Mouse (Mus musculus) gastrocnemius, postnatal 10 days (tissue): ENCODE measurements around the gene Srbd1. TPM values are rescaled to one million over a fixed set of nuclear protein-coding genes. Genes with fewer than 3 reads are reported as not detected.

Source experiments
- DNase-seq: peaks from one replicate; pipeline ENCODE4 v3.0.0; 2021; ENCODE audit warnings: mixed read lengths
- total RNA-seq, 2 experiments: library from RNA; stranded (reverse); gene quantifications; 2 replicates each; pipeline ENCODE4 v1.2.3; 2021

Gene Srbd1
- total RNA-seq, 2 experiments from 2014 or later = 9.4 to 11.0 TPM

DNA sequence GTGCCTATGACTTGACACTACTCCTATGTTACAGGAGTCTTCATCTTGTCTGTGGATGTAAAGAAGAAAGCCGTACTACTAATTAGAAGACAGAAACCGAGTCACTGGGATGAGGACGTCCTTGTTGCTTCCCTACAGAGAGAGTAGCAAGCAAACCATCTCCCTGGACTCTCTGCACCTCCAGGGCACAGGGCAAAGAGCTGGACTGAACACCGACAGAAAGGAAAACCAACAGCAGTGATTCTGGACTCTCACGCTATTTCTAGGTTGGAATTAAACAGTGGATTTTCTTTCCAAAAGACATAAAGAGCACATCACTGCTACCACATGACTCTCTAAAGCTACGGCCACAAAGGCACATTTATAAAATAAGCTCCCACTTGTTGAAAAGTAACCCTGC, 110.3 kb downstream of the Srbd1 start:
- DNase-seq = no peak

DNA sequence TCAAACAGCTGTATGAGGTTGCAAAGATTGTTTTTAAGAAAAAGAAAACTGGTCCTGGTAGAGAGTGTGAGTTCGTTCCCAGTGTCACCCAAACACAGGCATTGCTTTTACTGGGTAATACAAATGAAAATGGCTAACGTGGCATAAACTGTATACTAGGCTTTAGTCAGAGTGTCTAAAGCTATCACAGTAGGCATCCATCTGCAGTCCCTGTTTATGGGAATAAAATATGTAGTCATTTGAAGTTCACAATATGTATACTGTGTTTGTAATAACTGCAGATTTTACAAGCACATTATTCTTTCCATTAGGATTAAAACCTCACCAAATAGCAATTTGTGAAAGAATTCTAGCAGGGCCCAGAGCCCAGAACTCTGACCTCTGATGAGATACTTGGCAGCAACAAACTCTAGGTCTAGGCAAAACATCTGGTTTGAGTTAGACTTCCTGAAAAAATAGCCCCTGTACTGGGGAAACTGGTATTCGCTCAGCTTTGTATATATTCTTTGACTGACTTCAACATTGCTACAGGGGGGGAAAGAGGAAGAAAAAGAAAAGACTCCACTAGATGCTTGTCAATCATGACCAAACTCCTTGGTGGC, 112.8 kb downstream of the Srbd1 start:
- no peak for DNase-seq

GRCm38 (mm10) chr17:86030016-86030415, 115.0 kb downstream of the Srbd1 start:
- no peak for DNase-seq

DNA sequence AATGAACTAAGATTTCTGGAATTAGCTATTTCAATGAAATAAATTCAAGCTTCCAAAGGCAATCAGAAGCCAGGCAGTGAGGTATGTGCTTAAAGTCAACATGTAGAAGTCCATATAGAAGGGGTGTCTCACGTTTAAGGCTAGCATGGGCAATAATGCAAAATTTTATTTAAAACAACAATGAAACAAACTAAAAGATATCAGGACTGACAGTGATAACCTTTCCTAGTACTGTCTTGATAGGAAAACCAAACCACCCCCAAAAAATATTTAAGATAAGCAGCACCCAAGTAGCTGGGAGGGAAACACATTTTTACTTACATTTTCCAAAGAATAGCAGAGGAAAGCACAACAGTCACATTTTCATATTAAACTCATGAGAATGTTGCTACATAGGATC, 115.8 kb downstream of the Srbd1 start:
- no peak for DNase-seq

DNA sequence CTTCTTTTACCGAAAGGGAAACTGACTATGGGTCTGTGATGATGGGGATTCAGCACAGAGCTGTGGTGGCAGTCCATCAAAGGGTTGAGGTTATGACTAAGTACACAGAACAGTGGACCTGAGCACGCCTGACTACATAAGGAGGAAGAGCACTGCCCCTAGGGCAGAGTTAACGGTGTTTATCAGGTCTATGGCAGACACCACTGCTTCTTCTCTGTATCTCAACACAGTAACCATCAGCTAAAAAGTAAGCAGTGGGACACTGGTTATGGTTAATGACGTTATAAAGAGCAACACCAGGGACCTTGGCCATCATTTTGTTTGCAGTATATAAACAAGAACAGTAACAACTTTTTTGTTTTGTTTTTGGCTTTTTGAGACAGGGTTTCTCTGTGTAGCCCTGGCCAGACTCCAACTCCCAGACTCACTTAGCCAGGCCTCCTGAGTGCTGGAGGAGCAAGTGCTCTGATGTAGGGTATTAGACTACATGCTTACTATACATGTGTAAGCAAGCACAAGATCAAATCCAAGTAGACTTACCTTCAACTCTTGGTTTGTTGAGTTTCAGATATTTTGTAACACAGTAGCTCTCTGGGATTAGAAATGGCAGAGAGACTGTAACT, 117.3 kb downstream of the Srbd1 start:
- DNase-seq = no peak

DNA sequence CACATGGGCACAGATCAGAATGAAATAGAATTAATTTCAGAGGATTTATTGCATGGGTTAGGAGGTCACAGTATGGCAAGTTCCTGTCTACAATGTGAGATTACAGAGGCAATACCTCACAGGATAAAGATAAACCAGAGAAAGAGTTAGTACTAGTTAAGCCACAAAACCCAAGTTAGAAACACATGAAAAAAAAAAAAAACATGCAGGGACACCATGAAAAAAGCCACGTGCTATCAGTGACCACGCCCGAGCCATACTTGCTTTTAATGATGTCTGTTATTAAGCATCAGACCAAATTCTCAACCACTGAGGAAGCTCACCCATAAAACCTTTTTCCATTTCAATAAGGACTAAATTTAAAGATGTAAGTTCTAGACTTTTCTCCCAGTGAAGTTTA, 120.4 kb downstream of the Srbd1 start:
- DNase-seq = no peak

- no peak for DNase-seq
Observed at GRCm38 (mm10) chr17:86022366-86022765, 122.6 kb downstream of the Srbd1 start.

- DNase-seq = no peak
Observed at GRCm38 (mm10) chr17:86021815-86022214, 123.2 kb downstream of the Srbd1 start.

DNA sequence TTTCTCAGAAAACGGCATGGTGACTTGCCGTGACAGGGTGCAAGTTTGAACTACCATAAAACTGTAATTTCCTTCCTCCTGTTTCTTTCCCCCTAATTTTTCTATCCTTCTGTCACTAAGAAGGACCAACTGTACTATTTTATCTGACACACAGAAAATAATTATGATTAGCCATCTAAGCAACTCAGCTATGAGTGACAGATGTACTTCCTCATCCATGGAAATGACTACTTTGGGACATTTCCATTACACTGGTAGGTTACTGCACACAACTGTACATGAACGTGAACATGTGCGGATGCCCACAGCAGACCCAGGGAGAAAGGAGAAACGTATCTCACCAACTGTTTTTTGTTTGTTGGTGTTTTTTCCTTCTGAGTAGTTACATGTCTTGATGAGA, 123.7 kb downstream of the Srbd1 start:
- no peak for DNase-seq

DNA sequence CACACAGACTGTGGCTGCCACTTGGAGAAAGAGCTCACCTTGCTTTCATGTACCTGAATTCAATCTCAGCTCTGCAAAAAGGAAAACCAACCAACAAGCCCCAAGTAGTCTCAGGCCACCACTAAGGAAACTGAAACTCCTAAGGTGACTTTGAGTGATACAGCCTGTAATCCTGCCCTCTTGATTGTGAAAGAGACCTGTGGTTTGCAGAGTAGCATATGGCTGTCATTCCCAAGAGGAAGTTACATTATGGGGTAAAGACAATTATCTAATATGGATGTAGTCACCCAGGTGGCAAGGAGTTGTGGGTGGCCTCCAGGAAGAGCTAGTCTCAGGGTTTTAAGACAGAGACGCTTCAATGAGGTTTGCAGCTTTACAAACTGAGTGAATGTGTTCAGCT, 125.2 kb downstream of the Srbd1 start:
- no peak for DNase-seq

GRCm38 (mm10) chr17:86014246-86014645, 130.7 kb downstream of the Srbd1 start:
- no peak for DNase-seq

- DNase-seq = no peak
Observed at GRCm38 (mm10) chr17:86012576-86012975, 132.4 kb downstream of the Srbd1 start.

- DNase-seq = no peak
Observed at GRCm38 (mm10) chr17:86011849-86012248, 133.1 kb downstream of the Srbd1 start.

DNA sequence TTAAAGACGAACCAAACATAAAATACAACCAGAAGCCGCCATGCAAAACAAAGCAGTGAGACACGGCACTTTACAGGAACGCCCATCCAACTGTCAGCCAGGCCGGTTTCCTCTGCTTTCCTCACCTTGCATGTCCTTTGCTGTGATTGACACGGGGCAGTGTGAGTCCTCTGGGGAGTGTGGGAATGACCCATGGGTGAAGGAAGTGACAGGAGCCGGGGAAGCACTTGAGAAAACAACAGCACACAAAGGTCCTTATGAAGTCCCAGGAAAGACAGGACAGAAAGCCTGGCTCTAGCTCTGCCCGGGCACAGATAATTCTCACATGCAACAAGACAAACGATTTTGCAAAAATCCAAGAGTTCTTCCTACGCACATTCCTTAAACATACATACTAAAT, 136.6 kb downstream of the Srbd1 start:
- DNase-seq = no peak

DNA sequence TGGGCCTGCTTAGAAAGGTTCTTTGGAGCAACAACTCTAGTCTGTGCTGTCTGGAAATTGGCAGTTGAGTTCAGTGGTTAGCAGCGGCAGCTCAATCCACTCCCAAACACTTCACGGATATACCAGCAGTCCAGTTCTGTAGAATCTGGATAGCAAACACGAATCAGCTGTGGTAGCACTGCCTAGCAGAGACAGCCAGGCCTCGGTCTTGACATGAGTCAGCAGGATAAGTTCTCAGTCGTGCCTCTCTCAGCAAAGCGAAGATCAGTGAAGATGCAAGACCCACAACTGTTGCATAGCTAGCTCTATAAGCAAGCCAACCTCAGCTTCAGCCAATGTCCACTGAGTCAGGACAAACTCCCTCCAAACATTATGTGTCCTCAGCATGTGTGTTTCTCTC, 142.9 kb downstream of the Srbd1 start:
- no peak for DNase-seq

DNA sequence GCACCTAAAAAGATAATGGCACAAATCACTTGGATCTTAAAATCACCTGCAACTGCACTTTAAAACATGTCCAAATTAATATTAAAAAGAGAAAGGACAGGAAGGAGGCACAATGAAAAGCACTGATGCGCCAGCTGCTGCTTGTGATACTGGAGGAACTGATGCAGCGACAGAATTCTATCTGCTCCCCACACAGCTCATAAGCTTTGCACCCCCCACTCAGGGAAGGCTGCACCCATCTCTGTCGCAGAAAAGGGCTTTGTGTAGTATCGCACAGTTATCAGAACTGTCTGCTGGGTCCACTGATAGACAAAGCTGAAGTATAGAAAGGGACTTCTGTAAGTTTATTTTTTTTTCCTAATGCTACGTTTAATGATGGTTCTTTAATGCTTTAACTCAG, 143.3 kb downstream of the Srbd1 start:
- DNase-seq = no peak

- DNase-seq = peak; percentile 74
Observed at GRCm38 (mm10) chr17:85995727-85996126, 149.2 kb downstream of the Srbd1 start.

- no peak for DNase-seq
Observed at GRCm38 (mm10) chr17:85995086-85995485, 149.9 kb downstream of the Srbd1 start.

- no peak for DNase-seq
Observed at GRCm38 (mm10) chr17:85989058-85989769, 155.8 kb downstream of the Srbd1 start.

- DNase-seq = no peak
Observed at GRCm38 (mm10) chr17:85987531-85987930, 157.4 kb downstream of the Srbd1 start.

DNA sequence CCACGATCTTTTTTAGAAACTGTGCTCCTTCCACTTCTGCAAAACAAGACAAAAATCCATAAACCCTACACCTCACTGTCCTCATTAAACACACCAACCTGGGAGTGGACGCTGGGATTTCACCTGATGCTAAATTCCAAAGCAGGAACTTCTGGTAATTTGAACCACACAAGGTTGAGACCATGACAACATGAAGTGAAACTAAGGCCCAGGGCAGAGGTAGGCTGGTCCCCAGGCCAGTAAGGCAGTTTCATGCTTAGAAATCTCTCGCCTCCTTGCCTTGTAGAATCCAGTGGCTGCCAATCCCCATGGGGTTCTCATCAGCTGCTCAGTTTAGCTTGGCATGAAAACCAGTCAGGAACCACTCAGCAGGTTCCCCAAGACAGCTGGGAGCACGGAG, 158.4 kb downstream of the Srbd1 start:
- no peak for DNase-seq

GRCm38 (mm10) chr17:85986181-85986580, 158.8 kb downstream of the Srbd1 start:
- no peak for DNase-seq

DNA sequence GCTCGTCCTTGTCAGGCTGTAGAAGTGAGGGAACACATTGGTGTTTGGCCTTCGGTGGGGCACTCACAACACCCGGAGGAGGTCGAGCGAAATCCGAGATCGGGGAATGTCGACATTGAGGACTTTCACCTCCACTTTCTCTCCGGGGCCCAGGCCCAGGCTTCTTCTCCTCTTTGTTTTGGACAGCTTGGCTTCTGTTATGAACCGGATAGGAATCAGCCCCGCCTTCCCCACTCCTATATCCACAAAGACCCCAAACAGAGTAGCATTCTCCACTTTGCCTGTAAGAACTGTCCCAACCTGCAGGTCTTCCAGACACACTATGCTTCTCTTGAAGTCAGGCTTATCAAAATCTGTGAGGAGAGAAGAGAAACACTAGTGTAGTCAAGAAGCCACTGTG, 159.8 kb downstream of the Srbd1 start:
- DNase-seq = no peak

DNA sequence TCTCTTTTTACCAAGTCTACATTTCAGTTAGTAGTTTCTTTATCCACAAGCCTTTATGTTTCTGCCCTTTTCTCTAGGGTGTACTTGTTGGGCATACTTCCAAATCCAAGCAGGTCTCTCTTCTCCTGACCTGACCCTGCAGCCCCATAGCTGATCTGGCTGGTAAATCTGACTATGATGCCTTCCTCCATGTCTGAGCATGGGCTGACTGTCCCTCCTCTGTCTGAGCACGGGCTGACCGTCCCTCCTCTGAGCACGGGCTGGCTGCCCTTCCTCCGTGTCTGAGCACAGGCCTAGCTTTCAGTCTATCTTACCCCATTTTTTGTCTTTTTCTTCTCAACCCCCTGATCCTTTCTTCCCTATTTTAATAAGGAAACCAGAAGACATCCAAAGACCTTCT, 162.7 kb downstream of the Srbd1 start:
- DNase-seq = no peak
